29 mouse cellular contexts compared by ENCODE assay signal in genomic region chr1:126135717-126136116, GRCm38 (mm10).
A peak's percentile ranks its signal among the peaks of the same experiment; 100 is the strongest.
DNase-seq lines count a peak whose midpoint lies in the region; ATAC-seq and TF ChIP-seq lines count a peak whose summit lies in the region.
"Had no signal": no experiment of that assay in that cellular context is flagged by ENCODE, and none has a peak within 500 bp of the region (broad histone marks: within the 10 kb centered on the region; RNA-seq: fewer than 3 reads in every experiment).

No protein-coding gene starts in this region.

- peak; percentile 30 for DNase-seq in forebrain, postnatal 0 days
- DNase-seq in layer of hippocampus, adult 9-10 months (ENCODE audit: low spot score) = peak; percentile 29
- no peak for DNase-seq in layer of hippocampus, adult 11-12 months (ENCODE audit: low spot score)
- peak; percentile 31 for DNase-seq in brain, adult 2 months (ENCODE audit: low read depth, low spot score)
- no peak for DNase-seq in left cerebral cortex, adult 11 months (ENCODE audit: low spot score)
- DNase-seq: adrenal gland, postnatal 10 days; adrenal gland, postnatal 36 days; B cell, adult 2 months; cerebellum, adult 11-12 months; cerebellum, adult 8-10 months; cerebellum, postnatal 10 days; cerebellum, postnatal 36 days; embryo, embryonic 11 days; gastrocnemius, postnatal 10 days; gastrocnemius, postnatal 36 days; heart, adult 2 months; heart, postnatal 14 days; heart, postnatal 4 days had no signal

- ATAC-seq in forebrain, postnatal 0 days = peak; percentile 77
- ATAC-seq in forebrain, embryonic 12.5 days (ENCODE audit: low FRiP score) = no peak
- ATAC-seq: forebrain, embryonic 14.5 days; Patski had no signal

- H3K4me3 ChIP-seq in forebrain, postnatal 0 days (ENCODE audit: low read depth, low read length) = no peak overlapping the region
- no peak overlapping the region for H3K4me3 ChIP-seq in forebrain, embryonic 12.5 days (replicated peaks)
- H3K4me3 ChIP-seq: embryonic facial prominence, embryonic 10.5 days; embryonic facial prominence, embryonic 13.5 days; erythroblast, embryonic 14.5 days; heart, adult 2 months; heart, embryonic 10.5 days; heart, embryonic 13.5 days; hindbrain, embryonic 15.5 days had no signal

- TF ChIP-seq CTCF in forebrain, postnatal 0 days (IDR thresholded peaks at IDR 0.05; ENCODE audit: low read depth) = no peak

- no peaks in the 10 kb centered on the region for H3K27me3 ChIP-seq in forebrain, postnatal 0 days (ENCODE audit: insufficient read depth, low read length)
- H3K27me3 ChIP-seq in forebrain, embryonic 12.5 days = no peaks in the 10 kb centered on the region
- H3K27me3 ChIP-seq: CH12.LX; embryonic facial prominence, embryonic 13.5 days; heart, embryonic 13.5 days; hindbrain, embryonic 15.5 days had no signal

- H3K9me3 ChIP-seq in forebrain, postnatal 0 days (ENCODE audit: low read length) = no peaks in the 10 kb centered on the region
- no peaks in the 10 kb centered on the region for H3K9me3 ChIP-seq in forebrain, embryonic 12.5 days
- H3K9me3 ChIP-seq: embryonic facial prominence, embryonic 10.5 days; embryonic facial prominence, embryonic 13.5 days; heart, embryonic 10.5 days; heart, embryonic 13.5 days; hindbrain, embryonic 15.5 days had no signal

- H3K4me2 ChIP-seq in forebrain, postnatal 0 days (ENCODE audit: low read depth) = no peak overlapping the region
- H3K4me2 ChIP-seq in forebrain, embryonic 12.5 days = no peak overlapping the region
- H3K4me2 ChIP-seq: embryonic facial prominence, embryonic 13.5 days; heart, embryonic 13.5 days; hindbrain, embryonic 15.5 days had no signal

- no peaks in the 10 kb centered on the region for H3K4me1 ChIP-seq in forebrain, postnatal 0 days (ENCODE audit: insufficient read depth)
- no peaks in the 10 kb centered on the region for H3K4me1 ChIP-seq in forebrain, embryonic 12.5 days
- H3K4me1 ChIP-seq: embryonic facial prominence, embryonic 10.5 days; embryonic facial prominence, embryonic 13.5 days; heart, embryonic 10.5 days; heart, embryonic 13.5 days; hindbrain, embryonic 15.5 days had no signal

- WGBS in forebrain, postnatal 0 days = 72% methylated on average over 3 of the region's 3 CpGs
- WGBS in forebrain, embryonic 12.5 days = 87% methylated on average over 3 of the region's 3 CpGs

- no peaks in the 10 kb centered on the region for H3K36me3 ChIP-seq in forebrain, postnatal 0 days (ENCODE audit: insufficient read depth)
- no peaks in the 10 kb centered on the region for H3K36me3 ChIP-seq in forebrain, embryonic 12.5 days (replicated peaks)
- H3K36me3 ChIP-seq: embryonic facial prominence, embryonic 10.5 days; embryonic facial prominence, embryonic 13.5 days; G1E; heart, embryonic 10.5 days; heart, embryonic 13.5 days; hindbrain, embryonic 15.5 days had no signal

- no peak overlapping the region for H3K9ac ChIP-seq in forebrain, postnatal 0 days
- no peak overlapping the region for H3K9ac ChIP-seq in forebrain, embryonic 12.5 days
- H3K9ac ChIP-seq: embryonic facial prominence, embryonic 13.5 days; heart, embryonic 13.5 days; hindbrain, embryonic 15.5 days had no signal

- no peak overlapping the region for H3K27ac ChIP-seq in forebrain, postnatal 0 days (ENCODE audit: low read depth, low read length)
- H3K27ac ChIP-seq in forebrain, embryonic 12.5 days = no peak overlapping the region
- H3K27ac ChIP-seq: embryonic facial prominence, embryonic 10.5 days; embryonic facial prominence, embryonic 13.5 days; heart, adult 2 months; heart, embryonic 10.5 days; heart, embryonic 13.5 days; hindbrain, embryonic 15.5 days had no signal

Comparison
In these comparisons a context has a peak if more than half of its experiments do, and no peak if none do; other contexts are left out.
1. DNase-seq: peak in forebrain, postnatal 0 days (single experiment), layer of hippocampus, adult 9-10 months (single experiment) and brain, adult 2 months (single experiment); none in layer of hippocampus, adult 11-12 months (single experiment) and left cerebral cortex, adult 11 months (single experiment).